Mouse (Mus musculus): ENCODE measurements around the gene Pde4d. TPM values are rescaled to one million over a fixed set of nuclear protein-coding genes. Genes with fewer than 3 reads are reported as not detected.

Pde4d gene
- polyA plus RNA-seq, 1 experiment from 2014 or later: 27.9 TPM

DNA sequence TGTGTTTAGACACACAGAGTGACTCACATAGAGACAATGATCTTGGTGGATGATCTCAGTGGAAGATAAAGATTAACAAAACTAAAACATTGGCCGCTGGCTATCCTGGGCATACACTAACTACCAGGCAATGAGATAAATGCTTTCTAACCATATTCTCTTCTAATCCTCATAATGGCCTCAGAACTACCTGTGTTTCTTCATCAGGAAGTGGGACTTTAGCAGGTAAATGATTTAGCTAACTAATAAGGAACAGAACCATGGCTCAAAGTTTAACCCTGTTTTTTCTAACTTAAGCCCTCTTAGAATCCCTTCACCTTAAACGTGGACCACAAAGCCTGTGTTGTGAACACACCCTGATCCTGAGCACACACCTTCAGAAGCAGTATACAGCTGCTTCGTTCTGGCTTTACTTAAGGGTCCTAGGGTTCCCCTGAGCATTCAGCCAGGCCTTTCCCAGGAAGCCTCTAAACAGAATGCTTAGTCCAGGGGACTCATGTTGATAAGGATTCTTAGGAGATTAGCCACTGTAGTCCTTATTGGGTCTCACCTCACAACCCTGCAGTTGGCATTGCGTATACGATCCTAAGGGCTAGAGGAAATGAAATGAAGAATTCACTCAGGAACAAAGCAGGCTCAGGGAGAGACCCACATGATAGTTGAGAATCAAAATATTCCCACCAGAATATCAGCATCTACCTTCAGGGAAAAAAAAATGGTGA is 1283.1 kb downstream of the Pde4d start:
- H3K9ac ChIP-seq (ENCODE audit: low read length): no peak overlapping the region
- no peak overlapping the region for H3K27ac ChIP-seq (ENCODE audit: low read length)
- no peaks in the 10 kb centered on the region for H3K9me3 ChIP-seq (replicated peaks; ENCODE audit: control insufficient read depth, low read length)
- WGBS: 81% methylated on average over 5 of the region's 5 CpGs
- no peaks in the 10 kb centered on the region for H3K36me3 ChIP-seq (ENCODE audit: control insufficient read depth, insufficient read depth)
- H3K4me3 ChIP-seq (ENCODE audit: low read length): no peak overlapping the region
- H3K4me1 ChIP-seq (ENCODE audit: control insufficient read depth, insufficient read depth, low read length): no peaks in the 10 kb centered on the region
- no peak overlapping the region for H3K4me2 ChIP-seq (ENCODE audit: low read depth, low read length)
- H3K27me3 ChIP-seq (ENCODE audit: control insufficient read depth, insufficient read depth, low read length): no peaks in the 10 kb centered on the region
- ATAC-seq (replicated peaks; ENCODE audit: extremely low read depth, insufficient read depth, low FRiP score): no peak

- 45% methylated on average over 8 of the region's 8 CpGs for WGBS
- peaks cover 2% of the 10 kb centered on the region; the same call in 1 of the 2 replicates for H3K36me3 ChIP-seq (ENCODE audit: control insufficient read depth, insufficient read depth)
- ATAC-seq (replicated peaks; ENCODE audit: extremely low read depth, insufficient read depth, low FRiP score): no peak
- no peak overlapping the region for H3K9ac ChIP-seq (ENCODE audit: low read length)
- no peaks in the 10 kb centered on the region for H3K4me1 ChIP-seq (ENCODE audit: control insufficient read depth, insufficient read depth, low read length)
- no peak overlapping the region for H3K27ac ChIP-seq (ENCODE audit: low read length)
- no peak overlapping the region for H3K4me2 ChIP-seq (ENCODE audit: low read depth, low read length)
- H3K4me3 ChIP-seq (ENCODE audit: low read length): no peak overlapping the region
- H3K27me3 ChIP-seq (ENCODE audit: control insufficient read depth, insufficient read depth, low read length): no peaks in the 10 kb centered on the region
- no peaks in the 10 kb centered on the region for H3K9me3 ChIP-seq (replicated peaks; ENCODE audit: control insufficient read depth, low read length)
Observed at GRCm38 (mm10) chr13:109736290-109737078, 1286.7 kb downstream of the Pde4d start.

DNA sequence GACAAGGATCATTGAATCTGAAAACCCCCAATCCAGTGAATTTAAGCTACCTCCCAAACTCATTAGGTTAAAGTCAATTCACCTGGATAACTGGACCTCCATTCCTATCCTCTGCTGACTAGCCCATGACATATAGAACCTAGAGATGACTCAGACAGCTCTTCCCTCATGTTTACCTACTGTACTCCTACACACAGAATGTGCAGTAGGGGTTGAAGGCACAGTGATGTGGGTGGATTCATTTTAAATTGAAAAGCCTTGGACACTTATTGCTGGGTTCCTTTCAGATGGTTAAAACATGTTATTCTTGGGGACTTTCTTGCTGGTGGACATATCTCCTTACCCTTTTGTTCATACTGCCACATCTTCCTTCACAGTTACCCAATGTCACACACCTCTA is 1296.7 kb downstream of the Pde4d start:
- Histone ChIP-seq H3K36me3 (ENCODE audit: control insufficient read depth, insufficient read depth) (peaks cover 9% of the 10 kb centered on the region), H3K4me1 (ENCODE audit: control insufficient read depth, insufficient read depth, low read length) (no peaks in the 10 kb centered on the region), H3K4me3 (ENCODE audit: low read length) (no peak overlapping the region), H3K27me3 (ENCODE audit: control insufficient read depth, insufficient read depth, low read length) (no peaks in the 10 kb centered on the region), H3K9ac (ENCODE audit: low read length) (no peak overlapping the region), H3K27ac (ENCODE audit: low read length) (no peak overlapping the region), H3K9me3 (replicated peaks; ENCODE audit: control insufficient read depth, low read length) (no peaks in the 10 kb centered on the region), H3K4me2 (ENCODE audit: low read depth, low read length) (no peak overlapping the region)
- ATAC-seq (replicated peaks; ENCODE audit: extremely low read depth, insufficient read depth, low FRiP score): no peak

DNA sequence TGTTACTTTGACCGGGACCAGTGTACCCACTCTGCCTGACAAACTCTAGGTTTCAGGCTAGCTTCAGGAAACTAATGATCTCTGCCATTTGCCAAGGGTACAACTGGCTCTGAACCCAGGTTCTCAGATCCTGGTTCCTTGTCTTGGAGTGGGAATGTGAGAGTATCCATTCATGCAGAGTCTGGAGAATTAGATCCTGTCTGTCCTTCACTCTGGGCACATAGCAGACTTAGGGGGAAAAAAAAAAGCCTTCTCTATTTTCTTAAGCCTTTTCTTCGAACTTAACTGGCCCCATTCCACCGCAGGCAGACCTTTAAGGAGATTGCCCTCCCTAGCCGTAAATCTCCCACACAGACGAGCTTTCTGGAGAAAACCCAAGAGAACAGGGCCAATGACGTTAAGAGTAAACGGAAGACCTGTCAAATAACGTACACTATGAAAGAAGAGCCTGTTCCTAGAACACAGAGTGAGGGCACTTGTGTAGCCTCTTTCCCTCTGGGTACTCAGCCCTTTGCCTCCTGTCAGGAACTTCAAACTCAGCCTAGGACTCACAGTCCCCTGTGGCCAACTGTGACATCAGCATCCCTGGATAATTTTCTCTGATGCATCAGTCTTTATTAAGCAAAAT is 1302.6 kb downstream of the Pde4d start:
- H3K36me3 ChIP-seq (ENCODE audit: control insufficient read depth, insufficient read depth): no peaks in the 10 kb centered on the region
- H3K4me1 ChIP-seq (ENCODE audit: control insufficient read depth, insufficient read depth, low read length): no peaks in the 10 kb centered on the region
- H3K9me3 ChIP-seq (replicated peaks; ENCODE audit: control insufficient read depth, low read length): no peaks in the 10 kb centered on the region
- ATAC-seq (replicated peaks; ENCODE audit: extremely low read depth, insufficient read depth, low FRiP score): no peak
- no peak overlapping the region for H3K4me3 ChIP-seq (ENCODE audit: low read length)
- no peak overlapping the region for H3K9ac ChIP-seq (ENCODE audit: low read length)
- no peaks in the 10 kb centered on the region for H3K27me3 ChIP-seq (ENCODE audit: control insufficient read depth, insufficient read depth, low read length)
- H3K27ac ChIP-seq (ENCODE audit: low read length): no peak overlapping the region
- H3K4me2 ChIP-seq (ENCODE audit: low read depth, low read length): no peak overlapping the region
- WGBS: 60% methylated on average over 8 of the region's 8 CpGs

- no peak overlapping the region for H3K4me2 ChIP-seq (ENCODE audit: low read depth, low read length)
- no peaks in the 10 kb centered on the region for H3K27me3 ChIP-seq (ENCODE audit: control insufficient read depth, insufficient read depth, low read length)
- H3K4me3 ChIP-seq (ENCODE audit: low read length): no peak overlapping the region
- H3K9me3 ChIP-seq (replicated peaks; ENCODE audit: control insufficient read depth, low read length): no peaks in the 10 kb centered on the region
- WGBS: 87% methylated on average over 5 of the region's 5 CpGs
- H3K4me1 ChIP-seq (ENCODE audit: control insufficient read depth, insufficient read depth, low read length): peaks cover 3% of the 10 kb centered on the region; the same call in 1 of the 2 replicates
- no peak for ATAC-seq (replicated peaks; ENCODE audit: extremely low read depth, insufficient read depth, low FRiP score)
- H3K36me3 ChIP-seq (ENCODE audit: control insufficient read depth, insufficient read depth): no peaks in the 10 kb centered on the region
- no peak overlapping the region for H3K27ac ChIP-seq (ENCODE audit: low read length)
- H3K9ac ChIP-seq (ENCODE audit: low read length): no peak overlapping the region
Observed at GRCm38 (mm10) chr13:109756854-109757253, 1307.1 kb downstream of the Pde4d start.

GRCm38 (mm10) chr13:109759201-109759600 is 1309.5 kb downstream of the Pde4d start:
- Histone ChIP-seq H3K9me3 (replicated peaks; ENCODE audit: control insufficient read depth, low read length) (no peaks in the 10 kb centered on the region), H3K4me3 (ENCODE audit: low read length) (no peak overlapping the region), H3K27ac (ENCODE audit: low read length) (no peak overlapping the region), H3K9ac (ENCODE audit: low read length) (no peak overlapping the region), H3K4me1 (ENCODE audit: control insufficient read depth, insufficient read depth, low read length) (peaks cover 3% of the 10 kb centered on the region; the same call in 1 of the 2 replicates), H3K27me3 (ENCODE audit: control insufficient read depth, insufficient read depth, low read length) (no peaks in the 10 kb centered on the region), H3K36me3 (ENCODE audit: control insufficient read depth, insufficient read depth) (no peaks in the 10 kb centered on the region), H3K4me2 (ENCODE audit: low read depth, low read length) (no peak overlapping the region)
- WGBS: 36% methylated on average over 5 of the region's 5 CpGs
- ATAC-seq (replicated peaks; ENCODE audit: extremely low read depth, insufficient read depth, low FRiP score): no peak

DNA sequence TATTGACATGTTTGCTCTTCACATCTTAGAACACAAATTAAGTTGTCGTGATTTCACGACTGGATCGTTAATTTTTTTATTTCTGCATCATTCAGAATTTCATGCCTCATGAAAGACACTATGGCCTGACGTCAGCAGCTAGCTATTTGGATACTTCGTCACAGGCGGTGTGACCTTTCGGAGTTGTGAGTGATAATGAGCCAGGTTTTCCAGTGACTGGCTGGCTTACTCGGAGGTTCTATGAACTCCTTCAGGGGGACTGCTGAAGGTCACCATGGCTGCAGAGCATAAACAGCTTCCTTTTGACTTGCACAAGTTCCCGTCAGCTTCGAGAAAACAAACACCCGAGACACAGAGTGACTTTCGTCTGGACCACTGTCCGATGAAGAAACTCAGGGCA is 1311.3 kb downstream of the Pde4d start:
- Histone ChIP-seq H3K27me3 (ENCODE audit: control insufficient read depth, insufficient read depth, low read length) (no peaks in the 10 kb centered on the region), H3K36me3 (ENCODE audit: control insufficient read depth, insufficient read depth) (no peaks in the 10 kb centered on the region), H3K9me3 (replicated peaks; ENCODE audit: control insufficient read depth, low read length) (no peaks in the 10 kb centered on the region), H3K4me2 (ENCODE audit: low read depth, low read length) (no peak overlapping the region), H3K4me3 (ENCODE audit: low read length) (no peak overlapping the region), H3K27ac (ENCODE audit: low read length) (peak overlapping the region; percentile 66), H3K4me1 (ENCODE audit: control insufficient read depth, insufficient read depth, low read length) (peaks cover 3% of the 10 kb centered on the region; the same call in 1 of the 2 replicates), H3K9ac (ENCODE audit: low read length) (no peak overlapping the region)
- ATAC-seq (replicated peaks; ENCODE audit: extremely low read depth, insufficient read depth, low FRiP score): no peak
- 41% methylated on average over 13 of the region's 13 CpGs for WGBS

DNA sequence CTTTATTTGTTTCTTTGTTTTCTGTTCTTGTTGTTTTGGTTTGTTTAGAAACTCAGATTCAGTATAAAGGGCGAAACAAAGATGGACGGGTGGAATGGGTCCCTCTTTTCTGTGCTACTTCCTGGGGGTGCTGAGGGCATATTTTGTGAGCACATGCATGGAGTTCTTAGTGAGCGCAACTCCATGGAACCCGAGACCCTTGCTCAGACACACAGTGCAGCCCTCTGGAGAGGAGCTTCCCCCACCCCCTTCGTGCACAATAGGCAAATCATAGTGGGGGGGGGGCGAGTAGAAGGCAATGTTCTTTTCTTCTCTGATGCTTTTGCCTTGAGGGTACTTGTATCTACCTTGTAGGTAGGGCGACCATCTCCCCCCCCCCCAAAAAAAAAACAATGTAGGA is 1325.0 kb downstream of the Pde4d start:
- H3K4me1 ChIP-seq (ENCODE audit: control insufficient read depth, insufficient read depth, low read length): peaks cover 16% of the 10 kb centered on the region
- no peak overlapping the region for H3K27ac ChIP-seq (ENCODE audit: low read length)
- H3K27me3 ChIP-seq (ENCODE audit: control insufficient read depth, insufficient read depth, low read length): no peaks in the 10 kb centered on the region
- peaks cover 3% of the 10 kb centered on the region for H3K36me3 ChIP-seq (ENCODE audit: control insufficient read depth, insufficient read depth)
- H3K4me2 ChIP-seq (ENCODE audit: low read depth, low read length): no peak overlapping the region
- no peak overlapping the region for H3K4me3 ChIP-seq (ENCODE audit: low read length)
- H3K9ac ChIP-seq (ENCODE audit: low read length): no peak overlapping the region
- 62% methylated on average over 7 of the region's 7 CpGs for WGBS
- H3K9me3 ChIP-seq (replicated peaks; ENCODE audit: control insufficient read depth, low read length): no peaks in the 10 kb centered on the region
- ATAC-seq (replicated peaks; ENCODE audit: extremely low read depth, insufficient read depth, low FRiP score): no peak

- no peak overlapping the region for H3K4me2 ChIP-seq (ENCODE audit: low read depth, low read length)
- no peaks in the 10 kb centered on the region for H3K9me3 ChIP-seq (replicated peaks; ENCODE audit: control insufficient read depth, low read length)
- H3K4me3 ChIP-seq (ENCODE audit: low read length): no peak overlapping the region
- 28% methylated on average over 5 of the region's 5 CpGs for WGBS
- no peaks in the 10 kb centered on the region for H3K27me3 ChIP-seq (ENCODE audit: control insufficient read depth, insufficient read depth, low read length)
- no peak for ATAC-seq (replicated peaks; ENCODE audit: extremely low read depth, insufficient read depth, low FRiP score)
- H3K27ac ChIP-seq (ENCODE audit: low read length): peak overlapping the region; percentile 86
- H3K36me3 ChIP-seq (ENCODE audit: control insufficient read depth, insufficient read depth): no peaks in the 10 kb centered on the region
- peaks cover 16% of the 10 kb centered on the region for H3K4me1 ChIP-seq (ENCODE audit: control insufficient read depth, insufficient read depth, low read length)
- H3K9ac ChIP-seq (ENCODE audit: low read length): peak overlapping the region; percentile 9; the same call in 1 of the 2 replicates
Observed at GRCm38 (mm10) chr13:109775197-109775596, 1325.4 kb downstream of the Pde4d start.
